Mouse (Mus musculus): ENCODE measurements at regions not wholly inside any gene's neighbourhood (a gene's known extent, or its start where the extent isn't known, plus 50 kb on each side); places are given as distances from the start of the nearest gene placed in this dataset.

- Histone ChIP-seq H3K9ac (ENCODE audit: control insufficient read depth, low read depth, low read length, poor library complexity, severe bottlenecking) (no peak overlapping the region), H3K36me3 (ENCODE audit: control insufficient read depth in 1 of 2, insufficient read depth in 2 of 2, low read length in 2 of 2) (no peaks in the 10 kb centered on the region), H3K27me3 (ENCODE audit: control insufficient read depth in 1 of 2, insufficient read depth in 2 of 2, low read length in 2 of 2) (no peaks in the 10 kb centered on the region), H3K9me3 (replicated peaks; ENCODE audit: insufficient read depth, low read length) (no peaks in the 10 kb centered on the region), H3K4me3 (ENCODE audit: control insufficient read depth in 1 of 2, insufficient read depth in 1 of 2, low read depth in 2 of 2, low read length in 2 of 2) (no peak overlapping the region), H3K79me2 (ENCODE audit: control insufficient read depth, insufficient read depth, low read length, poor library complexity) (no peaks in the 10 kb centered on the region), H3K27ac (ENCODE audit: control insufficient read depth, low read depth, low read length) (no peak overlapping the region), H3K4me1 (ENCODE audit: control insufficient read depth in 1 of 2, insufficient read depth in 2 of 2, low read length in 2 of 2) (no peaks in the 10 kb centered on the region)
- TF ChIP-seq POLR2AphosphoS5 (IDR thresholded peaks at IDR 0.05; ENCODE audit: borderline replicate concordance, low read depth, low read length) (no peak), EP300 (IDR thresholded peaks at IDR 0.05; ENCODE audit: low read depth in 1 of 2, low read length in 2 of 2) (no peak), NRF1 (IDR thresholded peaks at IDR 0.05; ENCODE audit: insufficient read depth, low read depth, low read length, poor library complexity, severe bottlenecking) (no peak), POLR2AphosphoS2 (IDR thresholded peaks at IDR 0.05; ENCODE audit: low read length) (no peak), RCOR1 (IDR thresholded peaks at IDR 0.05; ENCODE audit: low read depth, low read length) (no peak), GATA1 (IDR thresholded peaks at IDR 0.05; ENCODE audit: low read depth, low read length) (no peak), ZNF384 (IDR thresholded peaks at IDR 0.05; ENCODE audit: low read depth, low read length) (no peak), SIN3A (IDR thresholded peaks at IDR 0.05; ENCODE audit: low read length) (no peak), USF2 (IDR thresholded peaks at IDR 0.05; ENCODE audit: borderline replicate concordance in 1 of 2, insufficient read depth in 1 of 2, low read depth in 1 of 2, low read length in 2 of 2) (no peak), ELF1 (IDR thresholded peaks at IDR 0.05; ENCODE audit: low read depth, low read length) (no peak), JUND (IDR thresholded peaks at IDR 0.05; ENCODE audit: low read depth, low read length) (no peak), MXI1 (IDR thresholded peaks at IDR 0.05; ENCODE audit: low read depth, low read length) (no peak), UBTF (IDR thresholded peaks at IDR 0.05; ENCODE audit: borderline replicate concordance, insufficient read depth, low read depth, low read length) (no peak)
- DNase-seq (ENCODE audit: low read depth, low spot score) = no peak
Measured at GRCm38 (mm10) chr5:77888534-77888933, 480.7 kb upstream of the Igfbp7 start.

DNA sequence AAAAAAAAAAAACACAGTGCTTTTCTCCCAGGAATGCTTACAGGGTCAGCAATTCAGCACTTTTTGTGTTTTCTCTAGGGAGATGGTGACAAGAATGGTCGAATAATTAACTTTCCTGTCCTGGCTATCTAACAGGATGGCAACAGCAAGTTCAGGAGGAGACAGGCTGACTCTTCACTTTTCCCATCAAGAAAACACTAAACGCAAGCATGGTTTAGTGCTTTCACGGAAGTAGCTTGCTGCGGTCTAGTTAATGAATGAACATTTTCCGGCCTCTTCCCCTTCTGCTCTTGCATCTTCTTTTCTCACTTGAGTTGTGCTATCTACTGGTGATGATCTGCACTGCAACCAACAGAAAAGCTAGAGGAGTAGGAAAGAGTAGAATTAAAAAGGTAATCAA lies 463.6 kb upstream of the Igfbp7 start:
- TF ChIP-seq GATA1 (IDR thresholded peaks at IDR 0.05; ENCODE audit: low read depth, low read length) = no peak
- TF ChIP-seq POLR2AphosphoS2 (IDR thresholded peaks at IDR 0.05; ENCODE audit: low read length) = no peak
- no peak for TF ChIP-seq ZNF384 (IDR thresholded peaks at IDR 0.05; ENCODE audit: low read depth, low read length)
- no peak for TF ChIP-seq RAD21 (IDR thresholded peaks at IDR 0.05; ENCODE audit: low read depth, low read length)
- TF ChIP-seq TCF12 (IDR thresholded peaks at IDR 0.05; ENCODE audit: low read depth, low read length) = no peak
- no peak for TF ChIP-seq SIN3A (IDR thresholded peaks at IDR 0.05; ENCODE audit: low read length)
- no peak for TF ChIP-seq RCOR1 (IDR thresholded peaks at IDR 0.05; ENCODE audit: low read depth, low read length)
- TF ChIP-seq MAZ (IDR thresholded peaks at IDR 0.05; ENCODE audit: low read depth, low read length) = no peak
- no peak for TF ChIP-seq USF1 (IDR thresholded peaks at IDR 0.05; ENCODE audit: low read depth, low read length)
- TF ChIP-seq ZC3H11A (IDR thresholded peaks at IDR 0.05; ENCODE audit: low read depth, low read length) = no peak
- no peak for TF ChIP-seq MYB (IDR thresholded peaks at IDR 0.05; ENCODE audit: low read depth, low read length)
- no peaks in the 10 kb centered on the region for H3K4me1 ChIP-seq (ENCODE audit: control insufficient read depth in 1 of 2, insufficient read depth in 2 of 2, low read length in 2 of 2)
- no peaks in the 10 kb centered on the region for H3K79me2 ChIP-seq (ENCODE audit: control insufficient read depth, insufficient read depth, low read length, poor library complexity)
- H3K27ac ChIP-seq (ENCODE audit: control insufficient read depth, low read depth, low read length) = no peak overlapping the region
- DNase-seq (ENCODE audit: low read depth, low spot score) = no peak
- no peak overlapping the region for H3K9ac ChIP-seq (ENCODE audit: control insufficient read depth, low read depth, low read length, poor library complexity, severe bottlenecking)
- no peak overlapping the region for H3K4me3 ChIP-seq (ENCODE audit: control insufficient read depth in 1 of 2, insufficient read depth in 1 of 2, low read depth in 2 of 2, low read length in 2 of 2)
- no peaks in the 10 kb centered on the region; a peak in 1 of 4 replicates for H3K27me3 ChIP-seq (ENCODE audit: control insufficient read depth in 1 of 2, insufficient read depth in 2 of 2, low read length in 2 of 2)
- H3K9me3 ChIP-seq (replicated peaks; ENCODE audit: insufficient read depth, low read length) = no peaks in the 10 kb centered on the region
- H3K36me3 ChIP-seq (ENCODE audit: control insufficient read depth in 1 of 2, insufficient read depth in 2 of 2, low read length in 2 of 2) = no peaks in the 10 kb centered on the region

All from MEL (cell line).